Mouse (Mus musculus): ENCODE data around the gene 1810037I17Rik.

The 1810037I17Rik gene

GRCm38 (mm10) chr3:122924009-122924914, at the start of gene 1810037I17Rik:
Gene 1810037I17Rik, plus strand, starts transcription at chr3:122924203.
- DNase-seq (ENCODE audit: low read depth, low spot score) = peak; percentile 96

DNA sequence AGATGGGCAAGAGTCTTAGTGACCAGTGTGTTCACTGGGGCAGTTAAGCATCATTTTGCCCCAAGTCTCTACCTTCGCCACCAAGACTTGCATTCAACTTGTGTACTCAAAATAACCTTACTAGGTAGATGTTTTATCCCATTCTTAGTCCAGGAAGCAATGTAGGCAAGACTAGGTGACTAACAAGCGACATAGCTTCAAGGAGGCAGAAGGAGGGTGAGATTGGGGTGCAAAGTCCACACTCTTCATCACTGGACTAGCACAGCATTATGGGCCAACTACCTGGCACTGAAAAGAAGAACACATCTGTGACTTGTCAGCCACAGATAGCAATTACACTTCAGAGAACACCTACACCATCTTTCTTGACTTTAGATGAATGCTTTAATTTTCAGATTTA, 47.1 kb upstream of the 1810037I17Rik start:
- no peak for DNase-seq (ENCODE audit: low read depth, low spot score)

- DNase-seq (ENCODE audit: low read depth, low spot score) = no peak
Observed at GRCm38 (mm10) chr3:122877543-122877942, 46.5 kb upstream of the 1810037I17Rik start.

GRCm38 (mm10) chr3:122878705-122879315, 45.2 kb upstream of the 1810037I17Rik start:
- DNase-seq (ENCODE audit: low read depth, low spot score) = no peak

DNA sequence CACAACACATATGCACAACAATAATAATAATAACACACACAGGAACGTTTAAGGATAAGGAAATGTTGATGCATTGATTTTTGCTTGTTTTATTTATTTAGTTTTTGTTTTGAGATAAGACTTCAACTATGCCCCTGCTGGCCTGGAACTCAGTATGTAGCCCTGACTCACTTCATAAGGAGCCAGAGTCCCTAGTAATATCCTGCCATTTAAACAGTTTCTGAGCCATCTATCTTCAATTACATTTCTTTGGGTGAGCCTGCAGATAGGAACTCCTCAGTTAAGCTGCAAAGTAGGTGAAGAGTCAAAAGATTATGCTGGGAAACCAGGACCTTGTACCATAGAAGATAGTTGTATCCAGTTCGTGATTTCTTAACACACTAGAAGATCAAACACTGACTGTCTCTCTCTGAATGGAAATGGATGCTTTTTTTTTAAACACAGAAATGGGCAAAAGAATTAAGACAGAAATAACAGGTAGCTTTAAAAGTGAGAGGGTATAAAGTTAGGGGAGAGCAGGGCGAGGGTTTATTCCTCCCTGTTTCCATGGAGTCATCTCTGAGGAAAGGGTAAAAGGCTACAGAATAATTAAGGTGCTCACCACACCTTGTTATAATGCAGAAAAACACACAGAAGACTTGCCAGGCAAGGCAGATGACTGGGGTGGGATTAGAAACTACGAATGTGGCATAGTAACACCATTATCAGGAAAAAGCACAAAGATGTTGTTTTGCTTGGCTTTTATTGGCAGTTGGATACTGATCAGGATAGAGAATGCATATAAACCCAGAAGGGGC, 36.3 kb upstream of the 1810037I17Rik start:
- no peak for DNase-seq (ENCODE audit: low read depth, low spot score)

DNA sequence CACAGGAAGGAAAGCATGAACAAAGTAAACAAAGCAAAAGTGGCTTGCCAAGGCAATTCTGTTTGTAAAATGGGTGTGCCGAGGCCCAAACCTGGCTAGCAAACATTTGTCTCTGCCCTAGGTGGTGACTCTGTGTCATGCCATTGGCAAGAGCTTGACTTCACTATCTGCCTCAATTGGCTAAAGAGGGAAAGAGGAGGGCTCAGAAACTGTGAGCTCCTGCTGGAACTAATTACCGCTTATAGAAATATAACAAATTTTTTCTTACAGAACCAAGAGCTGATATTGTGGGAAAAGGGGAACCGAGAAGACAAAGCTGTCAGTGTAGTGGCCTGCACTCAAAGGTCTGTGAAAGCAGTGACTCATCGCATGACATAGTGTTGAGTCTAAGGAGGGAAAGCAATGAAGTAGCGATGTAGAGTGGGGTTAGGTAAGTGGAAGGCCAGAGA, 35.6 kb upstream of the 1810037I17Rik start:
- DNase-seq (ENCODE audit: low read depth, low spot score) = no peak

GRCm38 (mm10) chr3:122894772-122895171, 29.2 kb upstream of the 1810037I17Rik start, which contains the start of gene Fabp2:
Gene Fabp2, plus strand, starts transcription at chr3:122895072.
- no peak for DNase-seq (ENCODE audit: low read depth, low spot score)

DNA sequence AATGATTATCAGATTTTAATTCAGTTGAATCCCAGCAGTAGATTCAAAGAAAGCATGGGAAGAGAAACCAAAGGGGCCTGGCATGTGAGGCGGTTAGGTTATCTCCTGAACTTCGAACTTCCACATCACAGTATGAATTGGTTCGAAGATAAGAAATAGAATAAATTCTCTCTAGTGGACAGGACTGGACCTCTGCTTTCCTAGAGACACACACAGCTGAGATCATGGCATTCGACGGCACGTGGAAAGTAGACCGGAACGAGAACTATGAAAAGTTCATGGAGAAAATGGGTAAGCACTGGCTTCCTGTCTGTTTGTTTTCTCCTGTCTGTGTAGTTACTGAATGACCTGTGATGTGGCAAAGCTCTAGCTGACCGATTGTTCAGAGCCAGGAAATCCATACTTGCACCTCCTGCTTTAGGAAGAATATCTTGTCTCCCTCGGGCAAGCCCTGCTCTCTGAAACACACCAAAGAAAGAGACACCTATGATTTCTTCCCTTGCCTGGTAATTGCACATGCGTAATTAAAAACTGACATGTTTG, 28.7 kb upstream of the 1810037I17Rik start:
- DNase-seq (ENCODE audit: low read depth, low spot score) = no peak

GRCm38 (mm10) chr3:122898254-122898653, 25.7 kb upstream of the 1810037I17Rik start:
- no peak for DNase-seq (ENCODE audit: low read depth, low spot score)

- peak; percentile 65 for DNase-seq (ENCODE audit: low read depth, low spot score)
Observed at GRCm38 (mm10) chr3:122903746-122904433, 20.1 kb upstream of the 1810037I17Rik start.

DNA sequence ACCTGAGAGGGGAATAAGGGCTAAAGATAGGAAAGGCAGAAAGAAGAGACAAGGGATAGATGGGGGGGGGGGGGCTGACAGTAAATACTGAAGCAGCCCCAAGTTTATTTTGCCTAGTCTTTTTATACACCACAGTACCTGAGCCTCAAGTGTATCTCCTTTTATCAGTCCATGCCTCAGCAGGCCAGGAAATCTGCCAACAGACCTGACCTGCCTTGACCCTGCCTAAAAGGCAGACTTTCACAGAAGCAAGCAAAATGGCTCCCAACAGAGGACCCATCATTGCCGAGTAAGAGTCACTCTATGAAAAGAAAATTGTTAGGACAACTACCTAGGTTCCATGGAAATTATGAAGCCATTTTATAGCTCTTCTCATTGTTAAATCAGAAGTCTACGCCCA, 16.2 kb upstream of the 1810037I17Rik start:
- no peak for DNase-seq (ENCODE audit: low read depth, low spot score)

GRCm38 (mm10) chr3:122915493-122915892, 8.5 kb upstream of the 1810037I17Rik start:
- DNase-seq (ENCODE audit: low read depth, low spot score) = no peak

DNA sequence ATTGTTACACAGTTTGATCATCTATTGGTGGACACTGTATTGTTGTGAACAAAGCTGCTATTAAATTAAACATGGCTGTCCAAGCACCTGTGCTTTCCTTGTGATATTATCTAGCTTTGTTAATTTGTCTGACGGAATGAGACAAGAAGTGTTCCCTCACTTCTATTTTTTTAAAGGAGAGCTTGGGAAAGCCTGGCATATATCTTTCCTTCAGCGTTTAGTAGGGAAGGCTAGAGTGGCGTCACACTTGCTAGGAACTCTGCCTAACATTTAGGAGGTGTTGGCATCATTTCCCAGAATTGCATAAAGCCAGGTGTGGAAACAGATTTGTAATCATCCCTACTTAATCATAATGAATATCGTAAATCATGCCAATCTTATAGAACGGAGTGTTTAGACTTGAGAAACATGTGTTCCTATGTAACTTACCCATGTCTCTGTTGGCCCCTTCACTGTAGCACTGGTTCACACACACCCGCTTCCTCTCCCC, 7.8 kb upstream of the 1810037I17Rik start:
- DNase-seq (ENCODE audit: low read depth, low spot score) = no peak

DNA sequence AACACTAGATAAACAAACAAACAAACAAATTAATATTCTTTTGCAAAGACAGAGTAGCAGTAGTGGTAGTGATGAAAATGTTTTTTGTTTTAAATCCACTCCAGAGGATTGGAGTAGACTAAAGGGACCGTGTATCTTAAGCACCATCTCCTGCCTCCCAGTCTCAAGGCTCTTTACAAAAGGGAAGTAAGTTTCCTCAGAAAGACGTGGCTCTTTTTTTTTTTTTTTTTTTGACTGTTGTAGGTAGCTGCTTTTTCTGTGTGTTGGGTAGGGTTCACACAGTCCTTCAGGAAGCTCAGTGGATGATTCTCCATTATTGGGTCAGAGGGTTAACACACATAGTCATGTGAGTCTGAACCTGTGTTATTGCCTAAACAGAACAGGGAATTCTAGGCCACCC, 5.3 kb upstream of the 1810037I17Rik start:
- no peak for DNase-seq (ENCODE audit: low read depth, low spot score)

DNA sequence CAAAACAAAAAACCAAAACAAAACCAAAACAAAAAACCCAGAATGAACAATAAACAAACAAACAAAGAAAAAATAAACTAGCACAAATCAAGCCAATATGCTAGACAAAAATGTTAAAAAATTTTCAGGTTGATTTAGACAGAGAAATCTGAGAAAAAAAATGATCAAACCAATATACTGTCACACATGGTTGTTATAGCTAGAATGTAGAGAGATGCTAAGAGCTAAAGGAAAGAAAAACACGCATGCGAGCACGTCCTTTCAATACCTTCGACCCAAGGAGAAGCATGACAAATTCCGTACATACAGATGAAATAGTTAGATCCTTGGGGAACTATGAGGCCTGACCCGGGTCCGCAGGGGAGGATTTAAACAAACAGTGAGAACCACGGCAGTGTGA, 4.7 kb upstream of the 1810037I17Rik start, which contains the start of gene Gm10959:
Gene Gm10959 (minus strand): TSS at position 101 of the 400 bp plus-strand sequence.
- no peak for DNase-seq (ENCODE audit: low read depth, low spot score)

GRCm38 (mm10) chr3:122920572-122921435, 3.2 kb upstream of the 1810037I17Rik start:
- DNase-seq (ENCODE audit: low read depth, low spot score) = no peak

DNA sequence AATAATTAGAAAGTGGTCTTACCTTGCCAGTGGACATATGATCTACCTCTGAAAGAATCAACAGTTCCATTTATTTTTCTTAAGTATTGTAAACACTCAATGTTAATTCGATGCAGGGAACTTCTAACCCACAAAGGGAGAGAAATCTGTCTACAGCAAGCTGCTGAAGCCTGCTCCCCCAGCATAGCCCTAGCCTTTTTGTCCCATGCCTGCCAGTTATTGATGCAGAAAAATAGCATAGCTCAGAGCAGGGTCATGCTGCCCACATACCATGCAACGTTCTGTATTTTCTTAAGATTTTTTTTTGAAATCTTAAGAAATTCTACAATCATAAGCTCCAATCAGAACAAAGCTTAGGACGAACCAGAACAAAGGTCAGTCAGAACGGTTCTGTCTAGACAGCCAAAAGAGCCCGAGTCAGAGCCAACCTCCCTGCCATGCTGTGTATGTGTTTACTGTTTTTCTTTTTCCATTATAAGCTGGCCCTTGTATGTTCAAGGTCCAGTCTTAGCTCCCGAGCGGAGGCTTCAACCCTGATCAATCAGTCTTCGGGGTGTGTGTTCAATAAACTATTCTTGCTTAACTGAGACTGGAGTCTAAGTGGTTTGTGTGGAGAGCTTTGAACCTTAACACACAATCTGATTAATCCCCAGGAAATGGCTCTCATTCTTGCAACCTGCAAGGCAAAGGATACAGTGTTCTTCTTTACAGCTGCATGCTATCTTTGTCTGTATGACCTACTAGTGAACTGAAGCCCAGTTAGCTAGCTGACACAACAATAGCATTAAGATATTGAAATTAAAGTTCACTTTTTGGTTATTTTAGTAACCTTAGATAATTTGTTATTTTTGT, 2.1 kb upstream of the 1810037I17Rik start:
- no peak for DNase-seq (ENCODE audit: low read depth, low spot score)

DNA sequence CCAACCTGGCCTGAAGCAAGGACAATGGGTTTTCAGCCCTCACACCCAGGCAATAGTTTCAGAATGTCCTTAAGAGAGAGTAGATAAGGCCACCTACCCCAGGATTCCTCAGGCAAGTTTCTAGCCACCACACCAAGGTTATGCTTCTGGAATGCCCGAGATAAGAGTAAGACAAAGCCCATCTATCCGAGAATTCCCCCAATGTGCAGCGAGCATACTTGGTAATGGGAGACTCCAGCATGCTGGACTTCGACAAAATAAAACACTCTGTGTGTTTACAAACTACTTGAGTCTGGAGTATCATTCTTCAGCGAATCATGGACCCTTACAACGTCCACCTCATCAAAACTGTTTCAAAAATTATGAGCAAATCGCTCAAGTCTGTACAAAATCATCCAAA, 856 bp upstream of the 1810037I17Rik start:
- DNase-seq (ENCODE audit: low read depth, low spot score) = no peak

GRCm38 (mm10) chr3:122929723-122930122, 5.7 kb downstream of the 1810037I17Rik start:
- no peak for DNase-seq (ENCODE audit: low read depth, low spot score)
